ENCODE assay signal across 7 mouse cellular contexts in genomic region chr16:20548096-20548948, GRCm38 (mm10). TPM values are rescaled to one million over a fixed set of nuclear protein-coding genes. Genes with fewer than 3 reads are reported as not detected.
DNase-seq lines count a peak whose midpoint lies in the region; ATAC-seq lines count a peak whose summit lies in the region.

Gene Abcf3 (plus strand): TSS chr16:20548577.

- WGBS in embryonic facial prominence, embryonic 11.5 days: under 1% methylated on average over 56 of the region's 56 CpGs
- under 1% methylated on average over 56 of the region's 56 CpGs for WGBS in limb, embryonic 10.5 days
- WGBS in midbrain, embryonic 13.5 days: under 1% methylated on average over 56 of the region's 56 CpGs

- no peaks in the 10 kb centered on the region for H3K4me1 ChIP-seq in embryonic facial prominence, embryonic 11.5 days (ENCODE audit: control insufficient read depth, insufficient read depth, low read length)
- peaks cover 19% of the 10 kb centered on the region for H3K4me1 ChIP-seq in limb, embryonic 10.5 days
- peaks cover 18% of the 10 kb centered on the region for H3K4me1 ChIP-seq in midbrain, embryonic 13.5 days (replicated peaks)

- peak; percentile 99 for DNase-seq in adrenal gland, postnatal 14 days
- DNase-seq in embryonic facial prominence, embryonic 11.5 days (ENCODE audit: low spot score): peak; percentile 100
- peak; percentile 99 for DNase-seq in kidney, adult 11 months
- peak; percentile 96 for DNase-seq in limb, embryonic 10.5 days (ENCODE audit: low spot score)
- DNase-seq in spleen, adult 12 weeks (ENCODE audit: low spot score): peak; percentile 93

- peak within 1 kb of the TSS; percentile 70 for H3K4me2 ChIP-seq in embryonic facial prominence, embryonic 11.5 days (ENCODE audit: low read depth, low read length)
- H3K4me2 ChIP-seq in midbrain, embryonic 13.5 days (replicated peaks): peak within 1 kb of the TSS; percentile 80

- peak within 1 kb of the TSS; percentile 67; the same call in 1 of the 2 replicates for H3K27ac ChIP-seq in embryonic facial prominence, embryonic 11.5 days (replicated peaks; ENCODE audit: low read depth, low read length)
- H3K27ac ChIP-seq in limb, embryonic 10.5 days: peak within 1 kb of the TSS; percentile 76
- peak within 1 kb of the TSS; percentile 53 for H3K27ac ChIP-seq in midbrain, embryonic 13.5 days

- peak; percentile 98 for ATAC-seq in embryonic facial prominence, embryonic 11.5 days (replicated peaks; ENCODE audit: insufficient number of reproducible peaks, low FRiP score, low TSS enrichment, low read depth)
- peak; percentile 97 for ATAC-seq in granulocyte monocyte progenitor cell, adult 5-6 weeks (replicated peaks; ENCODE audit: poor library complexity, severe bottlenecking)
- ATAC-seq in midbrain, embryonic 13.5 days: peak; percentile 99

- peaks cover 17% of the 10 kb centered on the region for H3K36me3 ChIP-seq in embryonic facial prominence, embryonic 11.5 days (replicated peaks; ENCODE audit: control insufficient read depth, insufficient read depth, low read depth, low read length)
- peaks cover 66% of the 10 kb centered on the region for H3K36me3 ChIP-seq in limb, embryonic 10.5 days
- H3K36me3 ChIP-seq in midbrain, embryonic 13.5 days: peaks cover 58% of the 10 kb centered on the region

- H3K9ac ChIP-seq in embryonic facial prominence, embryonic 11.5 days (replicated peaks; ENCODE audit: low read length): peak within 1 kb of the TSS; percentile 69
- H3K9ac ChIP-seq in midbrain, embryonic 13.5 days (replicated peaks): peak within 1 kb of the TSS; percentile 79

- peak within 1 kb of the TSS; percentile 60 for H3K4me3 ChIP-seq in embryonic facial prominence, embryonic 11.5 days (ENCODE audit: low read depth, low read length)
- H3K4me3 ChIP-seq in limb, embryonic 10.5 days: peak within 1 kb of the TSS; percentile 81
- H3K4me3 ChIP-seq in midbrain, embryonic 13.5 days (replicated peaks): peak within 1 kb of the TSS; percentile 77

- H3K9me3 ChIP-seq in embryonic facial prominence, embryonic 11.5 days (replicated peaks; ENCODE audit: control insufficient read depth, low read length): no peaks in the 10 kb centered on the region
- H3K9me3 ChIP-seq in limb, embryonic 10.5 days (replicated peaks): no peaks in the 10 kb centered on the region
- H3K9me3 ChIP-seq in midbrain, embryonic 13.5 days: no peaks in the 10 kb centered on the region

- H3K27me3 ChIP-seq in embryonic facial prominence, embryonic 11.5 days (ENCODE audit: control insufficient read depth, insufficient read depth, low read length): no peaks in the 10 kb centered on the region
- H3K27me3 ChIP-seq in limb, embryonic 10.5 days (ENCODE audit: low read depth, poor library complexity, severe bottlenecking): no peaks in the 10 kb centered on the region
- no peaks in the 10 kb centered on the region for H3K27me3 ChIP-seq in midbrain, embryonic 13.5 days

RNA-seq across cellular contexts. Expression of gene Abcf3, which starts in this region (rescaled TPM):
- 73.4 and 77.8 TPM in 2 replicates for total RNA-seq in adrenal gland, postnatal 14 days (2021)
- 56.3 and 58.1 TPM in 2 replicates for polyA plus RNA-seq in embryonic facial prominence, embryonic 11.5 days (2014; fragmentation: Nextera tagmentation; extraction: Ambion mirVana)
- total RNA-seq in granulocyte monocyte progenitor cell, adult 5-6 weeks (2014; fragmentation: Nextera tagmentation): 33.0 and 42.3 TPM in 2 replicates
- 55.1 and 96.9 TPM in 2 replicates for total RNA-seq in granulocyte monocyte progenitor cell, adult 5-6 weeks (2017)
- 49.7 and 61.9 TPM in 2 replicates for polyA plus RNA-seq in limb, embryonic 10.5 days (2016; fragmentation: Nextera tagmentation; extraction: Ambion mirVana)
- polyA plus RNA-seq in midbrain, embryonic 13.5 days (2015; fragmentation: Nextera tagmentation; extraction: Ambion mirVana): 77.6 and 79.4 TPM in 2 replicates

Comparison
In these comparisons a context has a peak if more than half of its experiments do, and no peak if none do; other contexts are left out.
1. Peak in every context shown above with its lines: DNase-seq, ATAC-seq, H3K4me3 ChIP-seq and H3K27ac ChIP-seq.